Mouse (Mus musculus) embryonic facial prominence, embryonic 10.5 days (tissue): Measurements from ENCODE around the gene Fgf14. TPM values are rescaled to one million over a fixed set of nuclear protein-coding genes. Genes with fewer than 3 reads are reported as not detected.
"Not testable (repeated sequence)": the region's sequence is repeated elsewhere in the genome, so short reads cannot be mapped to it uniquely, and the experiment has no call there.

Experiments
- DNase-seq: peaks from one replicate; pipeline ENCODE4 v3.0.0-alpha.2; 2017; ENCODE audit warnings: low spot score
- H3K27ac ChIP-seq: fragments of 300-500 bp; sonication (generic); replicated peaks from 2 replicates; pipeline ENCODE4 v1.5.1; 2016; ENCODE audit warnings: mild to moderate bottlenecking
- H3K27me3 ChIP-seq: fragments of 300-500 bp; sonication (generic); replicated peaks from 2 replicates; pipeline ENCODE4 v1.6.1; 2016; ENCODE audit warnings: low read depth, mild to moderate bottlenecking; ENCODE audit not compliant: poor library complexity, severe bottlenecking
- H3K36me3 ChIP-seq: fragments of 300-500 bp; sonication (generic); replicated peaks from 2 replicates; pipeline ENCODE4 v1.6.1; 2016; ENCODE audit warnings: mild to moderate bottlenecking, moderate library complexity
- H3K4me1 ChIP-seq: fragments of 300-500 bp; sonication (generic); 2 replicates; pipeline ENCODE4 v1.6.1; 2016
- H3K4me3 ChIP-seq: fragments of 300-500 bp; sonication (generic); 2 replicates; pipeline ENCODE4 v1.5.1; 2016; ENCODE audit warnings: mild to moderate bottlenecking, moderate library complexity
- H3K9me3 ChIP-seq: fragments of 300-500 bp; sonication (generic); 2 replicates; pipeline ENCODE4 v1.6.1; 2016; ENCODE audit warnings: mild to moderate bottlenecking
- WGBS: fragments of 180-500 bp; shearing (Covaris S2); methylation state at CpG from one replicate; pipeline ENCODE4 v1.1.7; 2016; 5-methylcytosine and 5-hydroxymethylcytosine counted together
- polyA plus RNA-seq: library from polyadenylated mRNA; unstranded; fragments of >200 nt; fragmentation: Nextera tagmentation; extraction: Ambion mirVana; gene quantifications from 2 replicates; pipeline ENCODE4 v1.2.1, GENCODE M21; 2016

Gene Fgf14
- polyA plus RNA-seq, 1 experiment from 2014 or later = 1.2 TPM

DNA sequence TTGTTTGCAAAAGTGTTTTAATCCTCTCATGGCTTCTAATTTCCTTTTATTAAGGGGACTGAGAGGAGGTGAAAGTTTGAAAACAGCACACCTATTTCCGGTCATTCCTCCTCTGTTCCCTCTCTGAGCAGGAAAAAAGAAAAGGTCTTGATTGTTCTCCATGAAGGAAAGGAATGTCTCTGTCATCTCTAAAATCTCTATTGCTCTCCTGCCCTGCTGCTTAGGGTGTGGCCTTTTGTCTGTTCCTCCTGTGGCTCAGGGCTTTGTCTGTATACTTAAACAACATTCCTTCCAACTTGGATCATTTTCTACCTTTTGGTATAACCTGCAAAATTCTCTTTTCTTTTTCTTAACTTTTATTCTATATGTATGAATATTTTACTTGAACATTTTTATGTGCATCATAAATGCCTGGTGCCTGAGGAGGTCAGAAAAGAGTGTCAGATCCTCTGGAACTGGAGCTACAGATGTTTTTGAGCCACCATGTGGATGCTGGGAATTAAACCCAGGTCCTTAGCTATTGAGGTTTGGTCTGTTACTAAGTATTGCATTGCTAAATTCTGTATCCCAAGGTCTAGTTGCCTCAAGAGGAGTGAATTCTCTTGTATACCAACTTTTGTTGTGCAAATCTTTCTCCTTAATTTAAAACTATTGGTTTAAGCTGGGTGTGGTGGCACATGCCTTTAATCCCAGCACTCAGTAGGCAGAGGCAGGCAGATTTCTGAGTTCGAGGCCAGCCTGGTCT lies 230.7 kb downstream of the Fgf14 start:
- no peak for DNase-seq
- no peaks in the 10 kb centered on the region for H3K36me3 ChIP-seq
- WGBS = 83% methylated on average over 2 of the region's 2 CpGs

DNA sequence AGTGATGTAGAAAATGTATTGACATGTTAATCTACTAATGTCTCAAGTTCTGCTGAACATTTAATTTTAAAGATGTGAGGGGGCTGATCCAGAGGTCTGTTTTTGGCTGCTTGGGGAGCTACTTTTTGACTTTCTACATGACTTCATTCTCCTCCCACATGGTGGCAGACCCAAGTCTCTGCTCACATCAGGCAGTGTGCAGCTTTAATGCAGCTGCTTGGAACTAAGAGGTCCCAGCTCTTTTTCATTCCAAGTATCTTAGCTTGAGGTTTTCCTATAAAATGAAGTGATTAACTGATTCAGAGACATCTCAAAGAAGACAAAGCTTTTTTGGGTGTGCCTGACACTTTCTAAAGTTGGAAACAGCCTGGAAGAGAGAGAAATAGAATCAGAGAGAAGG lies 232.1 kb downstream of the Fgf14 start:
- Histone ChIP-seq H3K27me3 (no peaks in the 10 kb centered on the region), H3K36me3 (no peaks in the 10 kb centered on the region), H3K27ac (no peak overlapping the region), H3K4me3 (no peak overlapping the region), H3K9me3 (no peaks in the 10 kb centered on the region), H3K4me1 (no peaks in the 10 kb centered on the region)
- DNase-seq = no peak

More for the DNA sequence above, 230.7 kb downstream of the Fgf14 start:
- no peak overlapping the region for H3K27ac ChIP-seq
- H3K9me3 ChIP-seq = no peaks in the 10 kb centered on the region
- H3K27me3 ChIP-seq = no peaks in the 10 kb centered on the region
- H3K4me1 ChIP-seq = no peaks in the 10 kb centered on the region
- no peak overlapping the region for H3K4me3 ChIP-seq

DNA sequence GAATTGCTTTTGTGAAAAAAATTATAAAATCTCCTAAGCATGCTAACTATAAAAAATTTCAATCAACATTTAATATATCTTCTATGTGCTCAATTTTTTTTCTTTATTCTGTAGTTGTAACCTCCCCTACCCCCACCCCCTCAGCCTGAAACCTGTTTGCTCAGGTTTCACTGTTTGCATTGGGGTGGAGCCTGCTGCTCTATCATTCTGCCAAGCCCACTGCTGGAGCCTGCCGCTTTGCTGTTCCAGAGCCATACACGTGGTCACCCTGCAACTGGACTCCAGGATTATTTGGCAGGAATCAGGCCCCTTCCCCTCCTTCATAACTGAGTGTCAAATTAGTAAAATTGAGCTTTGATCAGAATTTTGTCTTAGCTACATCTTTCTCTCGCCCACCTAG lies 237.6 kb downstream of the Fgf14 start:
- H3K27ac ChIP-seq, H3K4me3 ChIP-seq, H3K36me3 ChIP-seq, H3K27me3 ChIP-seq, DNase-seq, H3K9me3 ChIP-seq, H3K4me1 ChIP-seq: not testable (repeated sequence)
- WGBS = 39% methylated on average over 3 of the region's 3 CpGs

DNA sequence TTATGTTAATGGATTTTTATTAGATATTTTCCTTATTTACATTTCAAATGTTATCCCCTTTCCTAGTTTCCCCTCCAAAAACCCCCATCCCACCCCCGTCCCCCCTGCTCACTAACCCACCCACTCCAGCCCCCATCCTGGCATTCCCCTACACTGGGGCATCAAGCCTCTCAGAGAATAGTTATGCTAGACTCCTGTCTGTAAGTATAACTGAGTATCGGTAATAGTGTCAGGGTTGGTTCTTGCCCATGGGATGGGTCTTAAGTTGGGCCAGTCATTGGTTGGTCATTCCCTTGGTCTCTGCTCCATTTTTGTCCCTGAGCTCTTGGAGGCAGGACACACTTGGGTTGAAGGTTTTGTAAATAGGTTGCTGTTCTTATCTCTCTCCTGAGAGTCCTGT lies 265.0 kb downstream of the Fgf14 start:
- no peak overlapping the region for H3K27ac ChIP-seq
- no peaks in the 10 kb centered on the region for H3K27me3 ChIP-seq
- 84% methylated on average over 2 of the region's 2 CpGs for WGBS
- no peak for DNase-seq
- no peak overlapping the region for H3K4me3 ChIP-seq
- no peaks in the 10 kb centered on the region for H3K4me1 ChIP-seq
- H3K9me3 ChIP-seq = no peaks in the 10 kb centered on the region
- no peaks in the 10 kb centered on the region for H3K36me3 ChIP-seq

DNA sequence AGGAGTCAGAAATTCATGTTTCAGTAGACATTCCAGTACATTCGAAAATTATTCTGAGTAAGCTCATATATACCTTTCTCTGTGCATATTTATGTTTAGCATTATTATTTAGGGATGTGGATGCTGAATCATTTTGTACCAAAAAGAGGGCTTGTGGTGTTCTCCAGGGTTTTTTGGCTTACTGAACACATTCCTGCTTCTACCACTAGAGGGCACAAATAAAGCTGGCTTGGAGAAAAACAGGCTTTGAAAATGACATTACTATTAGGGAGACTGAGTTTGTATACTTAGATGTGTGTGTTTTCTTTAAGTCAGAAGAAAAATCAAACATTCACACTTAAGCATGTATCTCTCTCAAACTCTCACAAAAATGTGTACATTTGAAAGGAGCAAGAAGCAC lies 266.0 kb downstream of the Fgf14 start:
- Histone ChIP-seq H3K36me3 (no peaks in the 10 kb centered on the region), H3K4me1 (no peaks in the 10 kb centered on the region), H3K9me3 (no peaks in the 10 kb centered on the region), H3K4me3 (no peak overlapping the region), H3K27ac (no peak overlapping the region), H3K27me3 (no peaks in the 10 kb centered on the region)
- DNase-seq = no peak
- WGBS = 0% methylated on average over 1 of the region's 1 CpGs

DNA sequence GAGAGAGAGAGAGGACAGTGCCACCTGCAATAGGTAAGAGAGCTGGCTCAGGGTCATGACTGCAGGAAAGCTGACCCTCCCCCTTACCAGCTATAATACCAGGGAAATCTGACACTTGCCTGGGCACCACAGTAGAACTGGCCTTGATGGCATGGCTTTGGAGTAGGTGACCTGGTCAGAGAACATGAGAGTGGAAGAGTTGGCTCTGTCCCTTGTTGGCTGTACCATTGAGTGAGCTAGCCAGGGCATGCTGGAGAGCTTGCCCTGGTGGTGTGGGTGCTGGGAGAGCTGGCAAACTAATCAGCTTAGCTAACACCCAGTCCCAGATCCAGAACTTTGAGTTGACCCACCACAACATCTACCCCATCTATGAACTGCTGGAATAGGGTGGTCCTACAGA lies 348.5 kb downstream of the Fgf14 start:
- H3K4me3 ChIP-seq = no peak overlapping the region
- H3K36me3 ChIP-seq = no peaks in the 10 kb centered on the region
- no peaks in the 10 kb centered on the region for H3K9me3 ChIP-seq
- no peak overlapping the region for H3K27ac ChIP-seq
- H3K4me1 ChIP-seq = no peaks in the 10 kb centered on the region
- no peak for DNase-seq
- H3K27me3 ChIP-seq = no peaks in the 10 kb centered on the region

DNA sequence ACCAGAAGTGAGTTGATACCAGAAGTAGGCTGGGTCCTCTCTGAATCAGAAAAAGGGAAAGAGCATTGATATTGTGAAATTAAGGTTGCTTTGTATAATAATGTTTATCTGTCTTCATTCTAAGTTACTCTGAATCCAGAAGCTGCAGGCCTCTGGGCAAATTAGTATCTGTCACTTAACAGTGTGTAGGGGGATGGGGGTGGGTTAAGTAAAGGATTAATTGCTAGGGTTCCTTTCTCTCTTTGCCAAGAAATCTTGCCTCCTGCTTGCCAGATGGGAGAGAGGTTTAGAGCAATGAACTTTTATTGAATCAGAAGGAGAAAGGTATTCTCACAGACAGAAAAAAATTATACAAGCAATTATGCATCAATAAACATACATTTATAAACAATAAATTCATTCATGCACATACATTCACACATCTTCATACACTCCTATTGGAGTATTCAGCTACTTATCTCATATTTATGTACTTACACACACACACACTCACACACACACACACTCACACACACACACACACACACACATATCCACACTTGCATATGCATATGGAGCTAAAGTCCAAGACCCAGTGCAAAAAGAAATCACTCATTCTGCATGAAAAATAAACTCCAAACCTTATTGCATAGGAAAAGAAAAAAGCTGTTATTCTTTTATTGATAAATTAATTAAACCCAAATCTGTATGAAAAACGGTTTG lies 357.8 kb downstream of the Fgf14 start:
- no peaks in the 10 kb centered on the region for H3K9me3 ChIP-seq
- whole genome bisulfite sequencing = 65% methylated on average over 1 of the region's 1 CpGs
- no peak overlapping the region for H3K27ac ChIP-seq
- no peaks in the 10 kb centered on the region for H3K36me3 ChIP-seq
- no peak overlapping the region for H3K4me3 ChIP-seq
- DNase-seq = no peak
- no peaks in the 10 kb centered on the region for H3K27me3 ChIP-seq
- H3K4me1 ChIP-seq = no peaks in the 10 kb centered on the region

DNA sequence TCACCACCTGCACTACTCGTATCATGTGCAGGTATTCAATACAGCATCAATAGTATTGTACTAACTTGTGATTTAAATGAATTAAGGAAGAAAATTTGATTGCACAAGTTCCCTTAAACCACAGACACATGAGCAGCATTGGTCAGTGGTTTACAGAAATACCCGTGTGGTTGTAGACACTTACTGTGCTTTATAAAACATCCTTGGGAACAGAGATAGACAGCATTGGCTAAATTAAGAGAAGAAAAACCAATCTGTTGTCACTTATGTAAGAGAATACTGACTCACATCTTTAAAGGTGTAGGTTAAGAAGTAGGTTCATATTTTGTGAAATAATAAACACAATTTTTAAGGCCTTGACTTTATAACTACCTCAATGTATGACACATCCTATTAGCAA lies 361.4 kb downstream of the Fgf14 start:
- WGBS = 85% methylated on average over 2 of the region's 2 CpGs

DNA sequence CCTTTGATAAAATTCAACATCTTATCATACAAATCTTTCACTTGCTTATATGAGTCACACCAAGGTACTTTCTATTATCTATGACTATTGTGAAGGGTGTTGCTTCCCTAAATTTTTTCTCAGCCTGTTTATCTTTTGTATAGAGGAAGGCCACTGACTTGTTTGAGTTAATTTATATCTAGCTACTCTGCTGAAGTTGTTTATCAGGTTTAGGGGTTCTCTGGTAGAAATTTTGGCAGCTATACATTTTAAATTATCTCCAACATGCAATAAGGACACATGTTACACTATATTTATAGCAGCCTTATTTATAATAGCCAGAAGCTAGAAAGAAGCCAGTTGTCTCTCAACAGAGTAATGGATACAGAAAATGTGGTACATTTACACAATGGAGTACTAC lies 389.9 kb downstream of the Fgf14 start:
- Histone ChIP-seq H3K4me3 (no peak overlapping the region), H3K27me3 (no peaks in the 10 kb centered on the region), H3K4me1 (no peaks in the 10 kb centered on the region), H3K27ac (no peak overlapping the region), H3K36me3 (no peaks in the 10 kb centered on the region), H3K9me3 (no peaks in the 10 kb centered on the region)
- DNase-seq = no peak

More for the DNA sequence above, 361.4 kb downstream of the Fgf14 start:
- Histone ChIP-seq H3K27ac (no peak overlapping the region), H3K4me3 (no peak overlapping the region), H3K36me3 (no peaks in the 10 kb centered on the region), H3K9me3 (no peaks in the 10 kb centered on the region), H3K27me3 (no peaks in the 10 kb centered on the region), H3K4me1 (no peaks in the 10 kb centered on the region)
- DNase-seq = no peak

DNA sequence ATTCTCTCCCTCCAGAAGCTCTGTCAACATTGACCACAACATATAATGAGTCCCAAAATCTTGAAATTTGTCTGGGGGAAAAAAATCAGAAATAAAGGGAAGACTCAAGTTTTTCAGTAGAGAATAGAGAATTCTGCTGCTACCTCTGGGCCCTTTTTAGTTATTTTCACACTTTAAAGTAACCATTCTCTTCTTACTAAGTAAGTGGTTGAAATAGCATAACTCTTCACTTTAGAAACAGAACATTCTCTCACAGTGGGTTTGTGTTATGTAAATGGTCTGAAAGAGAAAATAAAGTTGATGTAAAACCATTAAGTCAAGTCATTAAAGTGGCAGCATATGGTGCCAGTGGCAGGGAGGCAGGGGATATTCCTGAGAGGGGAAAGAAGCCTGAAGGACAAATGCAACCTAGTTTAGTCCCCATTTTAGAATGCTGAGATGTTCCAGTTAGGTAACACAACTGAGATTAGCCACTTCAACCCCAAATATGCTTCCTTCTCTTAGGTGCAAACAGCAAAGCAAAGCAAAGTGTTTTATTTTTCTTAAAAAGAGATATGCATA lies 398.5 kb downstream of the Fgf14 start:
- H3K27ac ChIP-seq = no peak overlapping the region
- no peaks in the 10 kb centered on the region for H3K36me3 ChIP-seq
- no peak for DNase-seq
- no peaks in the 10 kb centered on the region for H3K9me3 ChIP-seq
- H3K27me3 ChIP-seq = no peaks in the 10 kb centered on the region
- H3K4me3 ChIP-seq = no peak overlapping the region
- no peaks in the 10 kb centered on the region for H3K4me1 ChIP-seq

DNA sequence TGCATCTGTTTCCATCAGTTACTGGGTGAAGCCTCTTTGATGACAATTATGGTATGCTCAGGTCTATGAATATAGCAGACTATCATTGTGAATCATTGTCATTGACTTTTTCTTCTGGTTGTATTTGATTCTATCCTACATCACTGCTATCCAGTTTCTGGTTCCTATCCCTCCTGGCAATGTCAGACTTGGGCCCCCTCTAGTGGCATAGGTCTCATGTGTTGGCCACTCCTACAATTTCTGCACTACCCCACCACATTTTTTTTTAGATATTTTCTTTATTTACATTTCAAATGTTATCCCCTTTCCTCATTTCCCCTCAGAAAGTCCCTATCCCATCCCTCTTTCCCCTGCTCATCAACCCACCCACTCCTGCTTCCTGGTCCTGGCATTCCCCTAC lies 409.9 kb downstream of the Fgf14 start:
- Histone ChIP-seq H3K4me3 (no peak overlapping the region), H3K27me3 (no peaks in the 10 kb centered on the region), H3K4me1 (no peaks in the 10 kb centered on the region), H3K27ac (no peak overlapping the region), H3K9me3 (no peaks in the 10 kb centered on the region), H3K36me3 (no peaks in the 10 kb centered on the region)
- DNase-seq = peak; percentile 11

DNA sequence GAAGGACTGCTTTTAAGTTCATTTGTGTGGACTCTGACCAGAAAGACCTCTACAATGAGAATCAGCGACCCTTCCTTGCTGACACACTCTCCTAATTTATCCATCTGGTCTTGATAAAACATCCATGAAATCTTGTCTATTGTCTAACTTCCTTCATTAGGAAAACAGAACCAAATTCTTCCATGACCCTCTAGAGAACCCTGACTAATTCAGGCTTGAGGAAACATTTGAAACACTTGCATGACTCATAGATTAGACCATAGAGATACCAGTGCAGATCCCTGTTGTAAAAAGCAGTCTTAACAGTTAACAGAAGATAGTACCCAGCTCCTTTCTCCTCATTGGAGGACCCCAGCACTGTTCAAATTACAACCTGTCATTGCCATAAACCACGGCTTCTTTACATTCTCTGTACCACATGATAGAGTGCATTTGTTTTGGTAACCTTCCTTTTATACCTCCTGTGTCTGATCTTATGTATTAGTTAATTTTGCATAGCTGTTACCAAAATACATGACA lies 412.3 kb downstream of the Fgf14 start:
- no peak for DNase-seq
- no peak overlapping the region for H3K27ac ChIP-seq
- no peaks in the 10 kb centered on the region for H3K4me1 ChIP-seq
- H3K27me3 ChIP-seq = no peaks in the 10 kb centered on the region
- 42% methylated on average over 2 of the region's 2 CpGs for WGBS
- H3K36me3 ChIP-seq = no peaks in the 10 kb centered on the region
- no peaks in the 10 kb centered on the region for H3K9me3 ChIP-seq
- no peak overlapping the region for H3K4me3 ChIP-seq

DNA sequence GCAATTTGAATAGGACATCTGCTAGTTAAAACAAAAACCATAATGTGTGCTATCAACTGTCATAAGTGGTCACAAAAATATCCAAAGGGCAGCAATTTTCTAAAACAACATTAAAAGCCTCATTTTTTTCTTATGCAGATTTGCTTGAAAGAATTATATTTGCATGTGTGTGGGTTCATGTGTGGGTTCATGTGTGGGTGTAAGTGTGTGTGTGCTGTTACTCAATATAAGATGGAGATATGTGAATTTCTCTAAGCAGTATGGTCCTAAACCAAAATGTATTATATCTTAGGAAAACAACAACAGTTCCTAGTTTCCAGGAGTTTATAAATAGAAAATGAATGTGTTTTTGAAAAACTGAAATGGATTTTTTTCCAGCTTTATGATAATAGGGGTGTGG lies 413.7 kb downstream of the Fgf14 start:
- Histone ChIP-seq H3K36me3 (no peaks in the 10 kb centered on the region), H3K9me3 (no peaks in the 10 kb centered on the region), H3K4me1 (no peaks in the 10 kb centered on the region)

More for the DNA sequence above, 413.7 kb downstream of the Fgf14 start:
- no peak for DNase-seq
- Histone ChIP-seq H3K4me3 (no peak overlapping the region), H3K27ac (no peak overlapping the region), H3K27me3 (no peaks in the 10 kb centered on the region)
